Mouse (Mus musculus) gastrocnemius, adult 8-10 months (tissue): ENCODE data around the gene Nav2. TPM values are rescaled to one million over a fixed set of nuclear protein-coding genes. Genes with fewer than 3 reads are reported as not detected.

Experiments used
- DNase-seq, 2 experiments: peaks; one replicate each; pipeline ENCODE4 v3.0.0; 2022; ENCODE audit warnings: low spot score in 2 of 2
- total RNA-seq, 4 experiments: library from RNA; stranded (reverse); gene quantifications; 2 replicates each; pipeline ENCODE4 v1.2.4; 2022

The Nav2 gene
- total RNA-seq, 4 experiments from 2014 or later = 15.9 to 30.8 (median 25.7) TPM

DNA sequence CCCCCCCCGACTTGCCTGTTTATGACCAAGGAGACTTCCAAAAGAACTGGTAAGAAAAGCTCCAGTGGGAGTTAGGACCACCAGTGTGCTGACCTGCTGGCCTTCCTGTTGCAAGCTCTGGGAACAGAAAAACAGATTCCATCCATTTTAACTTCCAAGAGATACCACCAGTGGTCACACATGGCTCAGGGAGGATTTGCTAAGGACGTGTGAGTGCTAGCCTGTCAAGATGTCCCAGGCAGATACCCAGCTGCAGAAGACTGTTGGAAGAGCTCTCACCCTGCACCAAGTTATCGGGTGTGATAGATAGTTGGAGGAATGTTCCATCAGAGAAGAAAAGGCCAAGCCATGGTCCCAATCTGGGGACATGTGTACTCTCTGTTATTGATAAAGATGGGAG lies 633.6 kb downstream of the Nav2 start:
- DNase-seq = no peak

GRCm38 (mm10) chr7:49544775-49545705 lies 636.5 kb downstream of the Nav2 start:
- no peak for DNase-seq

GRCm38 (mm10) chr7:49545706-49546097 lies 637.2 kb downstream of the Nav2 start:
- DNase-seq = no peak

- DNase-seq = no peak
These were observed 639.9 kb downstream of the Nav2 start for GRCm38 (mm10) chr7:49548397-49548796.

- no peak for DNase-seq
These were observed 644.9 kb downstream of the Nav2 start for GRCm38 (mm10) chr7:49553236-49553981.

DNA sequence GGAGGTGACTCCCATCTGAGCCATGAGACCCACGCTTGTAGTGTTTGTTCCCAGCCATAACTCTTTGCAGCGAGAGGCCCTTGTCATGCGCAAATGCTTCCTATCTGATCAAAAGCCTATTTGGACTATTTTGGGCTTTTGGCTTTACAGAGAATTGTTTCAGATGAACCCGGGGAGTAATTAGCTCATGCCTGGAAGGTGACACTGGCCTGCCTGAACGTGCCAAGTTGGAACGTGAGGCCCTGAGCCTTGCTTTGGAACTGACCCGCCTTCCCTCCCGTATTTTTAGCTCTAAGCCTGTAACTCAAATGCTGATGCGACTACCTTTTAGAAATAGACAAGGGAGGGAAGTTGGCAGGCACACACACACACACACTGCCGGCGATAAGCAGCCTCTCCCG lies 649.7 kb downstream of the Nav2 start:
- DNase-seq = peak in 1 of 2 experiments; percentile 15

DNA sequence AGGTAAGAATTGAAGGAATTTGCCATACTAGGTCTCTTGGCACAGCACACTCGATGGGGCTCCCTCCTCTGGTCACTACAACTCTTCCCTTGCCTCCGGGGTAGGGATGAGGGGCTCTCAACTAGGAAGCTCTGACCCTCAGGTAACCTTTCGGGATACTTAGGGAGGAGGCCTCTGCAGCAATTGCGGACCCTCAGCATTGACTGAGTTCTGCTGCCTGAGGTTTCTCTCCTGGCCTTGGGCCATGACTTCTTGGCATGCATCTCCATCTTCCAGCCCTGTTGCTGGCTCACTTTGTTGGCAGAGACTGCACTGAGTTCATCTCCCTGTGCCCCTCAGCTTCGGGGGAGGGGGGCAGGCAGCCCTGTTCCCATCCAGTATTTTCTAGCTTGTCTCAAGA lies 650.4 kb downstream of the Nav2 start:
- no peak for DNase-seq

- DNase-seq = no peak
These were observed 651.5 kb downstream of the Nav2 start for GRCm38 (mm10) chr7:49560012-49560411.

DNA sequence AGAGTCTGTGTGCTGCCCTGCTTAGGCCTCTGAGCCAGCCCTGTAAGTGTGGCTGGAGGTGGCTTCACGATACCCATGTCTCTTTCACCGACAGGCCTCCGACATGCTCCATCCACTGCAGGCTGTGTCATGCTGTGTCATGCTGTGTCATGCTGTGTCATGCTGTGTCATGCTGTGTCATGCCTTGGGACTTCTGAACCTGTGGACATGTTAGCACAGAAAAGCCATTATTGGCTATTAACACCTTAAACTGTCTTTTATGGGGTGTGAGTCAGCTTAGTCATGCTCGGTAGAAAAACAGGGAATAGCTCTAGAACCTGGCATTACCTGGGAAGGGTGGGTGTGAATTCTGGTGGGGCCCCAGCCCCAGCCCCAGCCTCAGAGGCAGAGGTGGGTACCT lies 653.9 kb downstream of the Nav2 start:
- no peak for DNase-seq

- no peak for DNase-seq
These were observed 654.3 kb downstream of the Nav2 start for GRCm38 (mm10) chr7:49562851-49563250.

DNA sequence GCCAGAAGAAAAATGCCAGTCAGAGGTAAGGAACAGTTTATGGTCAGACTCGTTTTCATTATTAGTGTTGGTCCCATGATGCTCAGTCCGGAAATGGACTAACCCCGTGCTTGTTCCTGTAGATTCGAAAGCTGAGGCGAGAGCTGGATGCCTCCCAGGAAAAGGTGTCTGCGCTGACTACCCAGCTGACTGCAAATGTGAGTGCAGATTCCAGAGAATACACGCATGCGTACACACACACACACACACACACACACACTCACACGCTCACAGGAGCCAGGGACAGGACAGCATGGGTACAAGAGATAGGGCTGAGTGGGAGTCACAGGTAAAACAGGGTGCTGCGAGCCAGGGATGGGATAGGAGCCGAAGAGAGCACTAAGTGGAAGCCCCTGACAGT lies 656.6 kb downstream of the Nav2 start:
- no peak for DNase-seq

DNA sequence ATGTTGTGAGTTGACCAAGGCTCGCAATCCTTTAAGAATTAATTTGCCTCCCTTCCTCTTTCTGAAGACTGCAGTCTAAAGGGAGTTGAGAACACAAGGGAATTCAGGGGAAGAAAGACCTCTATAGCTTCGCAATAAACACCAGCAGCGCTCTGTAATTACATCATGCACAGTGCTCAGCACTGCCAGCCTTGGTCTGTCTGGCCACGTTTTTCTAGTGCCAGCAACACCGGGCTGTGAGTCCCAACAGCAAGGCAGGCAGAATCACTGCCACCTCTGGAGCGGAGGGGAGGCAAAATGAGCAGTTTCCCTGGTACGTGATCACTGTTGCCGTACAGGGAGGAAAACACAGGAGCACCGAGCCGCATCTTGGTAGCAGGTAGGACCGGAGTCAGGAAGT lies 657.3 kb downstream of the Nav2 start:
- no peak for DNase-seq

- no peak for DNase-seq
These were observed 659.0 kb downstream of the Nav2 start for GRCm38 (mm10) chr7:49567346-49568034.

GRCm38 (mm10) chr7:49569646-49570045 lies 661.1 kb downstream of the Nav2 start:
- DNase-seq = no peak

GRCm38 (mm10) chr7:49571606-49572005 lies 663.1 kb downstream of the Nav2 start:
- DNase-seq = no peak

DNA sequence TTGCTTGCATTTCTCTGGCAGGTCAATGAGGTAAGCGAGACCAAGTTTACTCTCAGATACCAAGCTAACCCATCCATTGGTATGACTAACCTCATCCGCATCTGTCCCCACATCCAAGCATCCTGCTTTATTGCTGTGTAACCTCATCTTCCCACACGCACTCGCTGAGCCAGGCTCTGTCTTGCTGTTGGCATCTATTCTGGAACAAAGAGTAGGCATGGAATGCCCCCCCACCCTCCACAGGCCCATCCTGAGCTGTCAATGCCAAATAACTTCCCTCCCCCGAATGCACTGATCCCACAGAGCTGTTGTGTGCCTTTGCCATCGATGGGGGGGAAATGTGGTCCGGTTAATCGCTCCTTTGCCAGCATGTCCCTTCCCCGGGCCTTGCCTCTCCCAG lies 666.7 kb downstream of the Nav2 start:
- DNase-seq = no peak

DNA sequence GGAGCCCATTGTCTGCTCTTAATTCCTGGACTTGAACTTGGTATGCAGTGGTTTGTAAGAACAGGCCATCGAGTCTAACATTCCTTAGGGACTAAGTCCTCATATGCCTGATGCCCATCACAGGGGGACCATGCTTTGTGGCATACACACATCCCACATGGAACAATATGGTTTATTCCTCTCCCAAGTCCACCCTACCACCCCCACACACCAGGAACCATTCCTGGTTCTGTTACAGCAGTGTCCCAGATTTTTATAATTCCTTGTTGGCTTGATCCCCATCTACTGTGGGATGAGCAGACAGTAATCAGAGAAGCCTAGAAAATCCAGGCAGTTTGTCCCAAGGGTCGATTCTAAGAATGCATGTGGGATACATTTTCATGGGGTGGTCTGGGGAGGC lies 668.6 kb downstream of the Nav2 start:
- DNase-seq = no peak

DNA sequence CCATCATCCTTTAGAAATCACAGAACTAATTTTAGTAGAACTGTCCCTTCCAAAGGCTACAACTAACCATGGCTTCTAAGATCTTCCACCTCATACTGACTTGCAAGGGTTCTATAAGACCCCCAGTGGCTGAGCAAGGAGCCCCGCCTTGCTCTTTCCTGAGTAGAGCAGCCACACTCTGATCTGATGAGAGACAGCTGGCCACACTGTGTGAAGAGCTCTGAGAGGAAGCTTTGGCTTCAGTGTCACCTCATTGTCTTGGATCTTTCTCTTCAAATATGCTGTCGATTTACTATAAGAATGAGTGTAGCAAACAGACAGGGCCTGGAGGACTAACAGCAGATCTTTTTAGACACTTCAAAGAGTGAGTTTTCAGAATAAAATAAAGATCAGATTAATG lies 673.4 kb downstream of the Nav2 start:
- no peak for DNase-seq

DNA sequence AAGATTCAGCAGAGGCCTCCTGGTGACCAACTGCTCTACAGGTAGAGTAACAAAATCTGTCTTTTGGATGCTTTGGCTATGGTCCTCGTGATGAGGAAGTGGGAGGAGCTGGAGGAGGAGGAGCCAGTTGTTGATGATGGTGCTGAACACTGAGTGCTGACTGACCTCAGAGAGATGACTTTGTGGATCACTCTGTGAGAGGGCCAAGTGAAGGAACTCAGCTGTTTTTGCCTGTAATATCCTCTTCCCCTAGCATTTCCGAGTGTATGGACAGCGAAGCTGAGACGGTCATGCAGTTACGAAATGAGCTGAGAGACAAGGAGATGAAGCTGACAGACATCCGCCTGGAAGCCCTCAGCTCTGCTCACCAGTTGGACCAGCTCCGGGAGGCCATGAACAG lies 674.0 kb downstream of the Nav2 start:
- DNase-seq = no peak

- DNase-seq = no peak
These were observed 674.7 kb downstream of the Nav2 start for GRCm38 (mm10) chr7:49583176-49583575.

GRCm38 (mm10) chr7:49586530-49587120 lies 678.1 kb downstream of the Nav2 start:
- DNase-seq = no peak

- no peak for DNase-seq
These were observed 681.1 kb downstream of the Nav2 start for GRCm38 (mm10) chr7:49589635-49590034.
